ENCODE assay signal across 8 mouse cellular contexts in the genomic region with DNA sequence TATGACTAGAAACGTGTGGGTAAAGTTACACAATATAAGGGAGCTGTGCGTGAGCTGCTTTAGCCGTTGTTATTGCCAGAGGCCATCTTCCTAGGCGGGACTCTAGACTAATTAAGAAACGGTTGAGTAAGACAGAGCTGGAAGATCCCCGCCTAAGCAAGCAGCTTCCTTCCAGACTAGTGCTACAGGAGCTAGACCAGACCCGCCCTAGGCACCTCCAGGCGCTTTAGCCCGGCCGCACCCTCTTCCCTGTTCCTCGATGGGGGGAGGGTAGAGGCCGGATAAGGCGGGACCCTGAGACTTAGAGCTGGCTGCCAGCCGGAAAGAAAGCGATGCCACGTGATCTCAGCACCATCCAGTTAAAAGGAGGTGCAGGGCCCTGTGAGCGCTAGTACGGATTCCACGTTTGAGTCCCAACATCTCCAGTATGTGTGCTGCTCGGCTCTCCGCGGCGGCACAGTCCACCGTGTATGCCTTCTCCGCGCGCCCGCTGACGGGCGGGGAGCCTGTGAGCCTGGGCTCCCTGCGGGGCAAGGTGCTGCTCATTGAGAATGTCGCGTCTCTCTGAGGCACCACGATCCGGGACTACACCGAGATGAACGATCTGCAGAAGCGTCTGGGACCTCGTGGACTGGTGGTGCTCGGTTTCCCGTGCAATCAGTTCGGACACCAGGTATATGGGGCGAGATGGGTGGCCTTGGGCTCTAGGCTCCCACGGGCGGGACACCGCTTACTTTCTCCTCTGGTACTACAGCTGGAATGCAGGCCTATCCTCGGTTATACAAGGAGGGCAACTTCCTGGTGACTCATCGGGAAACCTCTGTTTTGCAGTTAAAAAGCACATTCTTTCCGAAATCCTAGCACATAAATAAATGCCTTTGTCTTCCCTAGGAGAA. TPM values are rescaled to one million over a fixed set of nuclear protein-coding genes. Genes with fewer than 3 reads are reported as not detected.
A peak's percentile ranks its signal among the peaks of the same experiment; 100 is the strongest.
DNase-seq lines count a peak whose midpoint lies in the region; ATAC-seq lines count a peak whose summit lies in the region.

Gpx1 (plus strand) TSS at position 18 of the 896 bp plus-strand sequence.

- H3K27me3 ChIP-seq in hindbrain, embryonic 15.5 days, result no peaks in the 10 kb centered on the region

- H3K27ac ChIP-seq in hindbrain, embryonic 15.5 days (replicated peaks), result peak within 1 kb of the TSS; percentile 93

- peak; percentile 94 for DNase-seq in T-cell, adult 2 months (ENCODE audit: low spot score)
- peak; percentile 81 to 83 for DNase-seq in cerebellum, postnatal 36 days
- peak; percentile 80 to 87 for DNase-seq in frontal cortex, postnatal 36 days (ENCODE audit: low spot score in 2 of 2)
- peak; percentile 83 for DNase-seq in left cerebral cortex, adult 11 months (ENCODE audit: low spot score)
- peak; percentile 96 to 97 for DNase-seq in lung, postnatal 4 days
- peak; percentile 79 for DNase-seq in retina, postnatal 7 days (ENCODE audit: low read depth, low spot score)
- DNase-seq in urinary bladder, adult 2 months (ENCODE audit: low spot score), result peak; percentile 82

- no peaks in the 10 kb centered on the region for H3K9me3 ChIP-seq in hindbrain, embryonic 15.5 days

- H3K9ac ChIP-seq in hindbrain, embryonic 15.5 days, result peak within 1 kb of the TSS; percentile 83

- peak; percentile 98 for ATAC-seq in hindbrain, embryonic 15.5 days (ENCODE audit: low FRiP score, low read depth)

- peak within 1 kb of the TSS; percentile 73 for H3K4me3 ChIP-seq in hindbrain, embryonic 15.5 days

- H3K36me3 ChIP-seq in hindbrain, embryonic 15.5 days, result peaks cover 23% of the 10 kb centered on the region

- peaks cover 21% of the 10 kb centered on the region for H3K4me1 ChIP-seq in hindbrain, embryonic 15.5 days (replicated peaks)

- under 1% methylated on average over 49 of the region's 49 CpGs for WGBS in hindbrain, embryonic 15.5 days

- peak within 1 kb of the TSS; percentile 76 for H3K4me2 ChIP-seq in hindbrain, embryonic 15.5 days

RNA-seq across cellular contexts. Expression of gene Gpx1, which starts in this region (rescaled TPM):
- 444 and 458 TPM in 2 replicates for polyA plus RNA-seq in hindbrain, embryonic 15.5 days (2015; fragmentation: Nextera tagmentation; extraction: Ambion mirVana)
- polyA plus RNA-seq in urinary bladder, adult 2 months (2012; rRNA removed), result 703 and 735 TPM in 2 replicates

Comparison
In these comparisons a context has a peak if more than half of its experiments do, and no peak if none do; other contexts are left out.
1. Peak in every context shown above with its lines: DNase-seq, ATAC-seq, H3K4me3 ChIP-seq and H3K27ac ChIP-seq.